Mouse (Mus musculus): ENCODE data around the gene Tlnrd1.

DNA sequence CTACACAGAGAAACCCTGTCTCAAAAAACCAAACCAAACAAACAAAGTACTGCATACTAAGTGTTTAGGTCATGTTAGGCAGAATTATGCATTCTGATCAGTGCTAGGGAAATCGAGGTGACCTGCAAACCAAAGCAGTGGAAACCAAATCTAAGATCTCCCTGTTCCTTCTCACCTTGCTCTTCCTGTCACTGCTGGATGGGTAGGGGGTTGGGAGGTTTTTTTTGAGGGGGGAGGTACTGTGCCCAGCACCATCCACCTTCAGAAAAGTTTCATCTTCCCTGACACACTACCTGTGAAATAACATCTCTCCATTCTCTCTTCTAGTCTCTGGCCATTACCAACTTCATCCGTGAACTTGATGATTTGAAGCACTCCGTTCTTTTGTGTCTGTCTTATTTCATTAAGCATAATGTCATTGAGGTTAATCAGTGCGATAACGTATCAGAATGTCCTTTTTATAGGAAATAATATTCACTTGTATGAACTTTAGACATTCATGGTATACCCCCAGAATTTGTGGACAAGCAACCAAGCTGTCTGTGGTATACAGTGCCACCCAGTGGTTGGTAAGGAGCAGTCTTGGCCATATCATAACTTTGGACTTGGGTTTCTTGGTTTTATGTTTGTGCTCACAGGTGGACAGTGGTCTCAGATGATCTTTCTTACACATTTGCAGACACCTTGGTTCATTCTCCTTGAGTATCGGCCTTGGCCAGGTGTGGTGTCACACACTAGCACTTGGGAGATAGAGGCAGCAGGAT lies 2.4 kb upstream of the Tlnrd1 start:
- TF ChIP-seq CTCF (conservative IDR thresholded peaks at IDR 0.05; ENCODE audit: insufficient read depth, insufficient read length, low read depth, low read length): peak; percentile 49
- no peak for TF ChIP-seq POLR2A (IDR thresholded peaks at IDR 0.05; ENCODE audit: low read depth, low read length)

Measured in kidney, adult 2 months (tissue).